Mouse (Mus musculus): ENCODE data around the gene Zfp85. TPM values are rescaled to one million over a fixed set of nuclear protein-coding genes. Genes with fewer than 3 reads are reported as not detected.
"Not testable (repeated sequence)": the region's sequence is repeated elsewhere in the genome, so short reads cannot be mapped to it uniquely, and the experiment has no call there.

The Zfp85 gene
- total RNA-seq (2021) = 1 to 10 TPM; 1.8 to 3.1 TPM
- long read RNA-seq, experiment 1, partial matches to known transcripts = 1 of 5 reads
- long read RNA-seq, experiment 1, other reads (novel, unspliced or antisense) = 1 of 5 reads
- long read RNA-seq, experiment 2 = 0 reads

GRCm38 (mm10) chr13:67754333-67755306 lies at the start of gene Zfp85:
Gene Zfp85 (minus strand): TSS chr13:67755228.
- intact Hi-C loops (cut with DNase I) = loop anchor here (5.0 kb wide), 1 partner anchor 32 kb away; no protein-coding TSS in a partner anchor
- peak; percentile 63 to 65 for DNase-seq

- DNase-seq; intact Hi-C loops (cut with DNase I): not testable (repeated sequence)
Measured at GRCm38 (mm10) chr13:67799151-67799550, 44.1 kb upstream of the Zfp85 start.

GRCm38 (mm10) chr13:67798618-67799017 lies 43.6 kb upstream of the Zfp85 start:
- DNase-seq = no peak
- intact Hi-C loops (cut with DNase I) = no loop called here

- intact Hi-C loops (cut with DNase I) = no loop called here
- no peak for DNase-seq
Measured at GRCm38 (mm10) chr13:67791921-67792455, 37.0 kb upstream of the Zfp85 start.

- intact Hi-C loops (cut with DNase I) = loop anchor here (5.0 kb wide), 1 partner anchor 52 kb away; the partner anchor contains the start of gene Zfp65
- DNase-seq = peak; percentile 44 to 73
Measured at GRCm38 (mm10) chr13:67779265-67780221, 24.5 kb upstream of the Zfp85 start, which contains the start of gene Zfp493. Gene Zfp493 (plus strand): TSS chr13:67779693.

- intact Hi-C loops (cut with DNase I) = no loop called here
- no peak for DNase-seq
Measured at GRCm38 (mm10) chr13:67763031-67763768, 8.2 kb upstream of the Zfp85 start.

- DNase-seq = no peak
- intact Hi-C loops (cut with DNase I) = loop anchor here (5.0 kb wide), 1 partner anchor 38 kb away; no protein-coding TSS in a partner anchor
Measured at GRCm38 (mm10) chr13:67759966-67760365, 4.9 kb upstream of the Zfp85 start.

GRCm38 (mm10) chr13:67755761-67756160 lies 733 bp upstream of the Zfp85 start:
- DNase-seq = no peak
- intact Hi-C loops (cut with DNase I) = loop anchor here (5.0 kb wide), 1 partner anchor 33 kb away; no protein-coding TSS in a partner anchor

GRCm38 (mm10) chr13:67743896-67744295 lies 11.1 kb downstream of the Zfp85 start:
- intact Hi-C loops (cut with DNase I) = no loop called here
- no peak for DNase-seq

GRCm38 (mm10) chr13:67742941-67743340 lies 12.1 kb downstream of the Zfp85 start:
- intact Hi-C loops (cut with DNase I) = no loop called here
- DNase-seq = no peak

- DNase-seq; intact Hi-C loops (cut with DNase I): not testable (repeated sequence)
Measured at GRCm38 (mm10) chr13:67734391-67734790, 20.6 kb downstream of the Zfp85 start.

GRCm38 (mm10) chr13:67729441-67729840 lies 25.6 kb downstream of the Zfp85 start:
- DNase-seq = peak in 1 of 2 experiments; percentile 25
- intact Hi-C loops (cut with DNase I) = loop anchor here (5.0 to 10.0 kb wide), 4 partner anchors 48 to 425 kb away; partner anchors contain the start of genes Gm10037, Gm49345, Zfp457 and Zfp493

- peak; percentile 25 to 52 for DNase-seq
- intact Hi-C loops (cut with DNase I) = loop anchor here (5.0 to 10.0 kb wide), 4 partner anchors 49 to 424 kb away; partner anchors contain the start of genes Gm10037, Gm49345, Zfp457 and Zfp493
Measured at GRCm38 (mm10) chr13:67728641-67729318, 26.2 kb downstream of the Zfp85 start, which contains the start of gene Zfp65. Gene Zfp65 (minus strand): TSS chr13:67729173.

- intact Hi-C loops (cut with DNase I) = loop anchor here (5.0 to 10.0 kb wide), 4 partner anchors 49 to 423 kb away; partner anchors contain the start of genes Gm10037, Gm49345, Zfp457 and Zfp493
- DNase-seq = no peak
Measured at GRCm38 (mm10) chr13:67728106-67728505, 26.9 kb downstream of the Zfp85 start.

GRCm38 (mm10) chr13:67725331-67725730 lies 29.7 kb downstream of the Zfp85 start:
- intact Hi-C loops (cut with DNase I) = loop anchor here (2.0 to 10.0 kb wide), 5 partner anchors 43 to 421 kb away; partner anchors contain the start of genes Gm10037, Gm49345, Zfp457 and Zfp493

GRCm38 (mm10) chr13:67723848-67724479 lies 31.1 kb downstream of the Zfp85 start:
- peak; percentile 79 to 90 for DNase-seq
- intact Hi-C loops (cut with DNase I) = loop anchor here (2.0 to 10.0 kb wide), 3 partner anchors 33 to 419 kb away; partner anchors contain the start of genes Zfp457 and Zfp85

More at GRCm38 (mm10) chr13:67725331-67725730, 29.7 kb downstream of the Zfp85 start:
- DNase-seq = not testable (repeated sequence)

Data from heart, postnatal 14 days (tissue).